Mouse (Mus musculus): ENCODE results near the gene Gm20532.

Gm20532 gene

GRCm38 (mm10) chr2:26586294-26587043, at the start of gene Gm20532:
Gene Gm20532, plus strand, starts transcription at chr2:26586639.
- DNase-seq, result peak; percentile 85 to 88

- DNase-seq, result no peak
These were observed 46.9 kb upstream of the Gm20532 start for GRCm38 (mm10) chr2:26539516-26539915.

- no peak for DNase-seq
These were observed 45.7 kb upstream of the Gm20532 start for GRCm38 (mm10) chr2:26540721-26541120.

GRCm38 (mm10) chr2:26541258-26541910, 45.1 kb upstream of the Gm20532 start:
- DNase-seq, result peak in 1 of 2 experiments; percentile 21

- no peak for DNase-seq
These were observed 43.3 kb upstream of the Gm20532 start for GRCm38 (mm10) chr2:26543155-26543554.

GRCm38 (mm10) chr2:26543768-26544167, 42.7 kb upstream of the Gm20532 start:
- no peak for DNase-seq

GRCm38 (mm10) chr2:26544265-26544664, 42.2 kb upstream of the Gm20532 start:
- no peak for DNase-seq

GRCm38 (mm10) chr2:26547481-26547880, 39.0 kb upstream of the Gm20532 start:
- DNase-seq, result no peak

- no peak for DNase-seq
These were observed 36.6 kb upstream of the Gm20532 start for GRCm38 (mm10) chr2:26549801-26550200.

- no peak for DNase-seq
These were observed 36.2 kb upstream of the Gm20532 start for GRCm38 (mm10) chr2:26550205-26550604.

GRCm38 (mm10) chr2:26550777-26551176, 35.7 kb upstream of the Gm20532 start:
- DNase-seq, result no peak

GRCm38 (mm10) chr2:26551446-26551845, 35.0 kb upstream of the Gm20532 start:
- no peak for DNase-seq

GRCm38 (mm10) chr2:26552066-26552465, 34.4 kb upstream of the Gm20532 start:
- no peak for DNase-seq

- DNase-seq, result no peak
These were observed 32.5 kb upstream of the Gm20532 start for GRCm38 (mm10) chr2:26553904-26554303.

- peak; percentile 27 to 53 for DNase-seq
These were observed 31.4 kb upstream of the Gm20532 start for GRCm38 (mm10) chr2:26555076-26555475.

GRCm38 (mm10) chr2:26556535-26556993, 29.9 kb upstream of the Gm20532 start:
- no peak for DNase-seq

GRCm38 (mm10) chr2:26560506-26560905, 25.9 kb upstream of the Gm20532 start:
- no peak for DNase-seq

GRCm38 (mm10) chr2:26561351-26562016, 25.0 kb upstream of the Gm20532 start:
- peak; percentile 39 to 55 for DNase-seq

GRCm38 (mm10) chr2:26566221-26566620, 20.2 kb upstream of the Gm20532 start:
- peak; percentile 47 to 50 for DNase-seq

- peak; percentile 55 to 82 for DNase-seq
These were observed 16.4 kb upstream of the Gm20532 start for GRCm38 (mm10) chr2:26570034-26570433.

- DNase-seq, result no peak
These were observed 15.0 kb upstream of the Gm20532 start for GRCm38 (mm10) chr2:26571400-26571799.

- DNase-seq, result no peak
These were observed 14.6 kb upstream of the Gm20532 start for GRCm38 (mm10) chr2:26571826-26572225.

GRCm38 (mm10) chr2:26573396-26573795, 13.0 kb upstream of the Gm20532 start:
- DNase-seq, result peak; percentile 62 to 64

- DNase-seq, result no peak
These were observed 12.6 kb upstream of the Gm20532 start for GRCm38 (mm10) chr2:26573807-26574206.
